Mouse (Mus musculus) liver, adult 2 months (tissue): ENCODE results near the gene Pdzd2. TPM values are rescaled to one million over a fixed set of nuclear protein-coding genes. Genes with fewer than 3 reads are reported as not detected.

Experiments
- DNase-seq: peaks from one replicate; pipeline ENCODE4 v3.0.0-alpha.2; 2011; ENCODE audit warnings: low read depth, low spot score; ENCODE audit errors: extremely low read depth
- H3K27ac ChIP-seq: fragments of 200-500 bp; replicated peaks from 2 replicates; pipeline ENCODE4 v1.5.1; 2012; ENCODE audit warnings: low read depth, mild to moderate bottlenecking, control low read depth, inconsistent platforms, low read length; ENCODE audit not compliant: insufficient read depth
- H3K27me3 ChIP-seq: fragments of 200-500 bp; 2 replicates; pipeline ENCODE4 v1.6.1; 2012; ENCODE audit warnings: mild to moderate bottlenecking, moderate library complexity, low read length, inconsistent platforms; ENCODE audit not compliant: control insufficient read depth, insufficient read depth
- H3K36me3 ChIP-seq: fragments of 200-500 bp; 2 replicates; pipeline ENCODE4 v1.6.1; 2012; ENCODE audit warnings: low read length, inconsistent platforms; ENCODE audit not compliant: control insufficient read depth, insufficient read depth
- H3K4me1 ChIP-seq: fragments of 200-500 bp; 2 replicates; pipeline ENCODE4 v1.6.1; 2011; ENCODE audit warnings: low read length; ENCODE audit not compliant: control insufficient read depth, insufficient read depth
- H3K4me3 ChIP-seq: fragments of 200-500 bp; 2 replicates; pipeline ENCODE4 v1.5.1; 2011; ENCODE audit warnings: low read depth, mild to moderate bottlenecking, control low read depth, low read length, moderate library complexity; ENCODE audit not compliant: insufficient read depth
- H3K79me2 ChIP-seq: fragments of 200-500 bp; 2 replicates; pipeline ENCODE4 v1.6.1; 2012; ENCODE audit warnings: inconsistent platforms, mild to moderate bottlenecking, low read length, moderate library complexity; ENCODE audit not compliant: control insufficient read depth, insufficient read depth
- H3K9ac ChIP-seq: fragments of 200-500 bp; 2 replicates; pipeline ENCODE4 v1.6.1; 2012; ENCODE audit warnings: low read depth, mild to moderate bottlenecking, control low read depth, inconsistent platforms, low read length
- CTCF ChIP-seq: fragments of 200-500 bp; IDR thresholded peaks from 2 replicates; pipeline ENCODE4 v1.5.1; 2011; ENCODE audit warnings: low read depth, low read length, control low read depth
- POLR2A ChIP-seq: fragments of 200-500 bp; IDR thresholded peaks from 2 replicates; pipeline ENCODE4 v1.6.1; 2011; ENCODE audit warnings: low read length, control low read depth; ENCODE audit not compliant: insufficient read depth; ENCODE audit errors: extremely low read depth
- WGBS: fragments of 180-500 bp; shearing (Covaris S2); methylation state at CpG from one replicate; pipeline ENCODE4 v1.1.7; 2018; 5-methylcytosine and 5-hydroxymethylcytosine counted together
- polyA plus RNA-seq: library from polyadenylated mRNA; depleted of rRNA; stranded (reverse); fragments of >200 nt; gene quantifications from 2 replicates; pipeline ENCODE4 v1.2.3, GENCODE M21; 2012
- total RNA-seq: library from RNA; depleted of rRNA; stranded (reverse); fragments of >200 nt; gene quantifications from 2 replicates; pipeline ENCODE4 v1.2.3, GENCODE M21; 2014

The Pdzd2 gene
- total and polyA plus RNA-seq, 2 experiments = 0.11 to 0.74 TPM

DNA sequence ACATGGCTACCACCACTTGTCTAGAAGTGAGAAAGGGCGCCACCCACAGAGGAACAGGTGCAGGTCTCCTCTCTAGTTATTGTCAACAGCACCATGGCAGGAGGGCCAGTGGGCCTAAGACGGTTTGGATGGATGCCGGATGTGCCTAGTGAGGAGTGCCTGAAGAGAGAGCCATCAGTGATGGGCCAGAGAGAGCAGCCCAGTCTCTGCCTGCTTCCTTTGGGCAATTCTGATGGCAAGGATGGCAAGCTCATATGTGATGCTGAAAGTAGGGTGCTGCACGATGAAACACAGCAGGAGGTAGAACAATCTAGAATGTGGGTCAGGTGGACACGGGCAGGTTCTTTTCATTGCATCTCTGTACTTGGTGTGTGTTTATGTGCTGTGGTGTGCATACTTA lies 117.0 kb downstream of the Pdzd2 start:
- Histone ChIP-seq H3K9ac (no peak overlapping the region), H3K79me2 (no peaks in the 10 kb centered on the region), H3K4me1 (no peaks in the 10 kb centered on the region), H3K4me3 (no peak overlapping the region), H3K27ac (no peak overlapping the region), H3K36me3 (no peaks in the 10 kb centered on the region), H3K27me3 (no peaks in the 10 kb centered on the region)
- whole genome bisulfite sequencing = 92% methylated on average over 5 of the region's 5 CpGs
- no peak for DNase-seq
- TF ChIP-seq POLR2A = no peak
- no peak for TF ChIP-seq CTCF

- Histone ChIP-seq H3K36me3 (no peaks in the 10 kb centered on the region), H3K4me3 (no peak overlapping the region), H3K27ac (no peak overlapping the region), H3K79me2 (no peaks in the 10 kb centered on the region), H3K4me1 (no peaks in the 10 kb centered on the region), H3K9ac (no peak overlapping the region), H3K27me3 (no peaks in the 10 kb centered on the region)
- no peak for TF ChIP-seq POLR2A
- no peak for TF ChIP-seq CTCF
- DNase-seq = no peak
- 78% methylated on average over 7 of the region's 7 CpGs for WGBS
Observed at GRCm38 (mm10) chr15:12622093-12622643, 117.6 kb downstream of the Pdzd2 start.

DNA sequence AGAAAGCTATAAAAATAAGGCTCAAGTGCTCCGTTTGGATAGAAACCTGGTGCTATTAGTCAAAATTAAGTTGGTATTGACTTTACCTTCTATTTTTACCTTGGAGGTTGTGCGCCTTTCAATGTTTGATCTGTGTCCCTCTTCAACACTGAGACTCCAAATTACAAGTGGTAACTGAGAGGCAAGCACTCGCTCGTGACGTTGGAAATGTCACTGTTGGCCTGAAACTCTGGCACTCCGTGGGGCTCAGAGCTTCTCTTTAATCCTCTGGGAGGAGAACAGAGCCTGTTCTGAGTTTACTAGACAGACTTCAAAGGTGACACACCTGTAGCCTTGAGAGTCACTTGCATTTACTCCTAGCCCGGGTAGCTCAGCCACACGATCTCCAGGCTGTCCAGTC lies 120.5 kb downstream of the Pdzd2 start:
- no peaks in the 10 kb centered on the region for H3K27me3 ChIP-seq
- H3K36me3 ChIP-seq = no peaks in the 10 kb centered on the region
- H3K4me1 ChIP-seq = no peaks in the 10 kb centered on the region
- 88% methylated on average over 8 of the region's 8 CpGs for WGBS
- no peaks in the 10 kb centered on the region for H3K79me2 ChIP-seq
- DNase-seq = no peak
- H3K9ac ChIP-seq = no peak overlapping the region
- TF ChIP-seq CTCF = no peak
- TF ChIP-seq POLR2A = no peak
- H3K4me3 ChIP-seq = no peak overlapping the region
- H3K27ac ChIP-seq = no peak overlapping the region

DNA sequence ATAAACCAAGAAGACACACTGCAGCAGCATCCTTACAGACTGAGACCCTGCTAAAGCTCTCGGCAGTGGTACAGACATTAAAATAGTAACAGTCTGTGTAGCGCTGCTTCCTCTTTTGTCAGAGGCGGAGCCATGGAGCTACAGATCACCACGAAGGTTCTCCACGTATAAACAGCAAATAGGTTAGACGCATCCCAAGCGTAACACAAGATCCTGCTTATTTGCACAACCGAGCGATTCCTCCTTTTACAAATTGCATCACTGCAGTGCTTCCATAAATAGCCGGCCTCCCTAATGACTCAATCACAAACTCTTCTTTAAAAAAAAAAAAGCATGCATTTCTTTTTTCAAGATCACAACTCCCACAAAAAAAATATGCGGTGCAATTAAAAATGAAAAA lies 122.1 kb downstream of the Pdzd2 start:
- TF ChIP-seq POLR2A (no peak), CTCF (no peak)
- WGBS = 44% methylated on average over 11 of the region's 11 CpGs
- DNase-seq = no peak

GRCm38 (mm10) chr15:12617220-12617619 lies 122.5 kb downstream of the Pdzd2 start:
- WGBS = 24% methylated on average over 8 of the region's 8 CpGs
- DNase-seq = peak; percentile 0
- Histone ChIP-seq H3K27me3 (no peaks in the 10 kb centered on the region), H3K4me1 (no peaks in the 10 kb centered on the region), H3K9ac (no peak overlapping the region), H3K27ac (no peak overlapping the region), H3K36me3 (no peaks in the 10 kb centered on the region), H3K79me2 (no peaks in the 10 kb centered on the region), H3K4me3 (no peak overlapping the region)
- TF ChIP-seq POLR2A (no peak), CTCF (no peak)

More for the DNA sequence above, 122.1 kb downstream of the Pdzd2 start:
- no peaks in the 10 kb centered on the region for H3K27me3 ChIP-seq
- H3K36me3 ChIP-seq = no peaks in the 10 kb centered on the region
- H3K9ac ChIP-seq = no peak overlapping the region
- no peak overlapping the region for H3K27ac ChIP-seq
- no peak overlapping the region for H3K4me3 ChIP-seq
- H3K79me2 ChIP-seq = no peaks in the 10 kb centered on the region
- no peaks in the 10 kb centered on the region for H3K4me1 ChIP-seq

DNA sequence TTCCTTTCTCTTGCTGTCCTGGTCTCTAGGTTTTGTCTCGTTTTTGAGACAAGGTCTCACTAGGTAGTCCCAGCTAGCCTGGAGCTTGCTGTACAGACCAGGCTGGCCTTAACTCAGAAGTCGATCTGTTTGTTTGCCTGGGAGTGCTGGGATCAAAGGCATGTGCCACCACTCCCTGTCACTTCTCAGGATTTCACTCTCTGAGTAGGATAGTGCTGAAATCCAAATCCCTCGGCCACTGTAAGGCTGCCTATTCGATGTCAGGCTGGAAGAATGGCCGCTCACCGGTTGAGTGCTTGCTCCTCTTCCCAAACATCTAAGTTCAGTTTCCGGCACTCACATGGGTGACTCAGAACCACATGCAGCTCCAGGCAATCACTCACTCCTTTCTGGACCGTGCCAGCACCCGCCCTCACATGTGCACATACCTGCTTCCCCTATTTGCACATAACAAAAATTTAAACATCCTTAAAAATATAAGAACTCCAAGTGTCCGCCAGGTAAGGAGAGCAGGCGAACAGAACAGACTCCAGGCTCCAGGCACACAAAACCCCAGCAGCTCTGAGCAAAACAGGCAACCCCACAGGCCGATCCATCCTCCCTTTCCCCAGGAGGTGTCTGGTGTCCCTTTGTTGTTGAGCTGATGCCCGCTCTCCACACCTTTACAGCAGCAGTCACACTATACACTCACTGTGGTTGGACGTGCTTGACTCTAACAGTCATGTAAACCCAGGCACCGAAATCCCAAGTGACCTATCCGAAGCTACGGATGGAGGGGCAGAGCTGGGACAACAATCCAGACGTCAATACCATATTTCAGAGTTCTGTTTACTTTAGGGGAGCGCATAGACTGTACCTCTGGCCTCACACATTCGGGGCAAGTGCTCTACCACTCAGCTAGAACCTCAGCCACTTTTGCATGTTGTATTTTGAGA lies 124.5 kb downstream of the Pdzd2 start:
- Histone ChIP-seq H3K4me1 (no peaks in the 10 kb centered on the region), H3K27ac (no peak overlapping the region), H3K9ac (no peak overlapping the region), H3K27me3 (no peaks in the 10 kb centered on the region), H3K4me3 (no peak overlapping the region), H3K79me2 (no peaks in the 10 kb centered on the region), H3K36me3 (no peaks in the 10 kb centered on the region)
- DNase-seq = no peak
- 35% methylated on average over 20 of the region's 20 CpGs for WGBS
- no peak for TF ChIP-seq CTCF
- no peak for TF ChIP-seq POLR2A
